Comparison of ENCODE assay signal across 14 mouse cellular contexts in genomic region chr12:65065241-65065640, GRCm38 (mm10). TPM values are rescaled to one million over a fixed set of nuclear protein-coding genes. Genes with fewer than 3 reads are reported as not detected.
A peak's percentile ranks its signal among the peaks of the same experiment; 100 is the strongest.
DNase-seq lines count a peak whose midpoint lies in the region; ATAC-seq and TF ChIP-seq lines count a peak whose summit lies in the region.
"Had no signal": no experiment of that assay in that cellular context is flagged by ENCODE, and none has a peak within 500 bp of the region (broad histone marks: within the 10 kb centered on the region; RNA-seq: fewer than 3 reads in every experiment).

No protein-coding gene starts in this region.

- 87% methylated on average over 2 of the region's 2 CpGs for WGBS in forebrain, embryonic 16.5 days
- WGBS in kidney, adult 2 months, result 28% methylated on average over 2 of the region's 2 CpGs

- H3K36me3 ChIP-seq in forebrain, embryonic 16.5 days (ENCODE audit: control insufficient read depth, insufficient read depth), result peaks cover 31% of the 10 kb centered on the region
- H3K36me3 ChIP-seq in kidney, adult 2 months (ENCODE audit: control insufficient read depth, insufficient read depth, low read length), result peaks cover 3% of the 10 kb centered on the region

- DNase-seq in thymus, postnatal 0 days (ENCODE audit: low spot score), result peak; percentile 62
- DNase-seq in thymus, postnatal 10 days (ENCODE audit: low spot score in 2 of 2), result no peak
- DNase-seq in T-cell, adult 2 months (ENCODE audit: low spot score), result peak; percentile 71
- DNase-seq in kidney, adult 2 months, result no peak
- DNase-seq in embryo, embryonic 11 days, result no peak
- DNase-seq in cerebellum, adult 9-10 months, result no peak
- DNase-seq: cerebellum, adult 8-10 months; gastrocnemius, postnatal 36 days; liver had no signal

- no peak for TF ChIP-seq CTCF in kidney, adult 2 months (conservative IDR thresholded peaks at IDR 0.05; ENCODE audit: insufficient read depth, insufficient read length, low read depth, low read length)

- peaks cover 4% of the 10 kb centered on the region for H3K4me1 ChIP-seq in forebrain, embryonic 16.5 days (replicated peaks; ENCODE audit: control insufficient read depth, insufficient read depth, low read length)
- H3K4me1 ChIP-seq in kidney, adult 2 months (ENCODE audit: control insufficient read depth, insufficient read depth, low read length), result no peaks in the 10 kb centered on the region
- H3K4me1 ChIP-seq: hindbrain, embryonic 15.5 days; midbrain, embryonic 10.5 days had no signal

- H3K4me3 ChIP-seq in forebrain, embryonic 16.5 days (replicated peaks; ENCODE audit: low read length), result no peak overlapping the region
- no peak overlapping the region for H3K4me3 ChIP-seq in kidney, adult 2 months (ENCODE audit: insufficient read depth, low read depth, low read length)
- H3K4me3 ChIP-seq: hindbrain, embryonic 15.5 days; lung, embryonic 15.5 days; midbrain, embryonic 10.5 days had no signal

- H3K27me3 ChIP-seq in forebrain, embryonic 16.5 days (replicated peaks; ENCODE audit: control insufficient read depth, insufficient read depth, low read length), result no peaks in the 10 kb centered on the region
- no peaks in the 10 kb centered on the region for H3K27me3 ChIP-seq in kidney, adult 2 months (replicated peaks; ENCODE audit: control insufficient read depth, insufficient read depth, low read length)
- H3K27me3 ChIP-seq: hindbrain, embryonic 15.5 days; lung, embryonic 15.5 days had no signal

- H3K27ac ChIP-seq in forebrain, embryonic 16.5 days (ENCODE audit: low read length), result no peak overlapping the region
- no peak overlapping the region for H3K27ac ChIP-seq in kidney, adult 2 months (ENCODE audit: insufficient read depth, low read depth, low read length)
- H3K27ac ChIP-seq: hindbrain, embryonic 15.5 days; lung, embryonic 15.5 days; midbrain, embryonic 10.5 days had no signal

- no peak for TF ChIP-seq POLR2A in kidney, adult 2 months (IDR thresholded peaks at IDR 0.05; ENCODE audit: low read depth, low read length)

- ATAC-seq in monocyte, adult 5-6 weeks (replicated peaks; ENCODE audit: insufficient number of reproducible peaks, low FRiP score, low TSS enrichment, poor library complexity, severe bottlenecking), result peak; percentile 79
- no peak for ATAC-seq in forebrain, embryonic 16.5 days

- H3K4me2 ChIP-seq in forebrain, embryonic 16.5 days (ENCODE audit: low read length), result no peak overlapping the region
- H3K4me2 ChIP-seq: hindbrain, embryonic 15.5 days; lung, embryonic 15.5 days had no signal

- H3K9ac ChIP-seq in forebrain, embryonic 16.5 days (replicated peaks; ENCODE audit: low read depth, low read length), result no peak overlapping the region
- H3K9ac ChIP-seq: hindbrain, embryonic 15.5 days; lung, embryonic 15.5 days had no signal

- no peaks in the 10 kb centered on the region for H3K9me3 ChIP-seq in forebrain, embryonic 16.5 days (ENCODE audit: control insufficient read depth, low read length)
- H3K9me3 ChIP-seq: hindbrain, embryonic 15.5 days; lung, embryonic 15.5 days; midbrain, embryonic 10.5 days had no signal

RNA-seq across cellular contexts. Expression of gene Fkbp3, which starts 8.6 kb away (rescaled TPM):
- 332 and 346 TPM in 2 replicates for polyA plus RNA-seq in thymus, postnatal 0 days (2015; fragmentation: Nextera tagmentation; extraction: Ambion mirVana)
- 143 to 181 TPM (median 145 TPM) in 3 replicates for total RNA-seq in monocyte, adult 5-6 weeks (2017)
- polyA plus RNA-seq in forebrain, embryonic 16.5 days (2015; fragmentation: Nextera tagmentation; extraction: Ambion mirVana), result 392 and 400 TPM in 2 replicates
- polyA plus RNA-seq in kidney, adult 2 months (2012; rRNA removed), result 50.5 and 80.3 TPM in 2 replicates

RNA-seq across cellular contexts. Expression of gene Fancm, which starts 10.2 kb away (rescaled TPM):
- 8.0 and 9.1 TPM in 2 replicates for polyA plus RNA-seq in thymus, postnatal 0 days (2015; fragmentation: Nextera tagmentation; extraction: Ambion mirVana)
- 8.7 to 19.3 TPM (median 12.0 TPM) in 3 replicates for total RNA-seq in monocyte, adult 5-6 weeks (2017)
- 7.5 and 8.0 TPM in 2 replicates for polyA plus RNA-seq in forebrain, embryonic 16.5 days (2015; fragmentation: Nextera tagmentation; extraction: Ambion mirVana)
- polyA plus RNA-seq in kidney, adult 2 months (2012; rRNA removed), result 1.0 and 1.2 TPM in 2 replicates

RNA-seq across cellular contexts. Expression of gene Prpf39, which starts 29.1 kb away (rescaled TPM):
- 45.2 and 49.2 TPM in 2 replicates for polyA plus RNA-seq in thymus, postnatal 0 days (2015; fragmentation: Nextera tagmentation; extraction: Ambion mirVana)
- total RNA-seq in monocyte, adult 5-6 weeks (2017), result 95.9 to 148 TPM (median 102 TPM) in 3 replicates
- polyA plus RNA-seq in forebrain, embryonic 16.5 days (2015; fragmentation: Nextera tagmentation; extraction: Ambion mirVana), result 62.9 and 73.4 TPM in 2 replicates
- polyA plus RNA-seq in kidney, adult 2 months (2012; rRNA removed), result 6.3 and 6.7 TPM in 2 replicates

Comparison
In these comparisons a context has a peak if more than half of its experiments do, and no peak if none do; other contexts are left out.
1. DNase-seq: peak in thymus, postnatal 0 days (single experiment) and T-cell, adult 2 months (single experiment); none in thymus, postnatal 10 days (0 of 2), kidney, adult 2 months (single experiment), embryo, embryonic 11 days (single experiment) and cerebellum, adult 9-10 months (single experiment).